ENCODE assay signal across 31 mouse cellular contexts in genomic region chr19:51238181-51238523, GRCm38 (mm10).
"Had no signal": no experiment of that assay in that cellular context is flagged by ENCODE, and none has a peak within 500 bp of the region (broad histone marks: within the 10 kb centered on the region; RNA-seq: fewer than 3 reads in every experiment).

No protein-coding gene starts in this region.

- H3K4me1 ChIP-seq: limb, embryonic 10.5 days; limb, embryonic 12.5 days; limb, embryonic 13.5 days; limb, embryonic 15.5 days; liver, embryonic 12.5 days; liver, embryonic 13.5 days; liver, embryonic 15.5 days; lung, embryonic 15.5 days; megakaryocyte, embryonic 14.5 days; midbrain, embryonic 12.5 days; midbrain, embryonic 15.5 days had no signal

- H3K27me3 ChIP-seq: limb, embryonic 12.5 days; limb, embryonic 13.5 days; limb, embryonic 15.5 days; liver, embryonic 12.5 days; liver, embryonic 13.5 days; liver, embryonic 15.5 days; lung, embryonic 15.5 days; megakaryocyte, embryonic 14.5 days; midbrain, embryonic 12.5 days; midbrain, embryonic 13.5 days; midbrain, embryonic 15.5 days had no signal

- H3K9ac ChIP-seq: limb, embryonic 12.5 days; limb, embryonic 13.5 days; limb, embryonic 15.5 days; liver, embryonic 12.5 days; liver, embryonic 13.5 days; liver, embryonic 14.5 days; liver, embryonic 15.5 days; liver, postnatal 0 days; lung, embryonic 14.5 days; lung, embryonic 15.5 days; midbrain, embryonic 12.5 days; midbrain, embryonic 13.5 days; midbrain, embryonic 15.5 days had no signal

- DNase-seq: left cerebral cortex, postnatal 4 days; liver; liver, embryonic 13.5 days; liver, postnatal 0 days; lung, adult 18-20 months; lung, adult 2 months; lung, embryonic 14.5 days; lung, postnatal 10 days; lung, postnatal 14 days; lung, postnatal 36 days; lung, postnatal 4 days; midbrain, embryonic 14.5 days had no signal

- H3K36me3 ChIP-seq: limb, embryonic 10.5 days; limb, embryonic 12.5 days; limb, embryonic 13.5 days; limb, embryonic 15.5 days; liver, embryonic 12.5 days; liver, embryonic 13.5 days; liver, embryonic 15.5 days; lung, embryonic 15.5 days; midbrain, embryonic 10.5 days; midbrain, embryonic 12.5 days; midbrain, embryonic 13.5 days; midbrain, embryonic 15.5 days had no signal

- H3K4me3 ChIP-seq: limb, embryonic 10.5 days; limb, embryonic 12.5 days; limb, embryonic 13.5 days; limb, embryonic 15.5 days; liver, embryonic 12.5 days; liver, embryonic 13.5 days; liver, embryonic 15.5 days; lung, embryonic 15.5 days; megakaryocyte, embryonic 14.5 days; midbrain, embryonic 10.5 days; midbrain, embryonic 12.5 days; midbrain, embryonic 13.5 days; midbrain, embryonic 15.5 days; myocyte had no signal

- H3K9me3 ChIP-seq: limb, embryonic 10.5 days; limb, embryonic 12.5 days; limb, embryonic 13.5 days; limb, embryonic 15.5 days; liver, embryonic 12.5 days; liver, embryonic 13.5 days; liver, embryonic 15.5 days; lung, embryonic 15.5 days; megakaryocyte, embryonic 14.5 days; midbrain, embryonic 10.5 days; midbrain, embryonic 12.5 days; midbrain, embryonic 13.5 days; midbrain, embryonic 15.5 days had no signal

- H3K4me2 ChIP-seq: limb, embryonic 12.5 days; limb, embryonic 13.5 days; limb, embryonic 15.5 days; liver, embryonic 11.5 days; liver, embryonic 12.5 days; liver, embryonic 13.5 days; liver, embryonic 15.5 days; lung, embryonic 14.5 days; lung, embryonic 15.5 days; midbrain, embryonic 11.5 days; midbrain, embryonic 12.5 days; midbrain, embryonic 13.5 days; midbrain, embryonic 15.5 days had no signal

- ATAC-seq: liver, embryonic 12.5 days; liver, postnatal 0 days; lung, postnatal 0 days; midbrain, embryonic 13.5 days; midbrain, embryonic 15.5 days; midbrain, embryonic 16.5 days had no signal

- H3K27ac ChIP-seq: limb, embryonic 10.5 days; limb, embryonic 12.5 days; limb, embryonic 13.5 days; limb, embryonic 15.5 days; liver, embryonic 12.5 days; liver, embryonic 13.5 days; liver, embryonic 14.5 days; liver, embryonic 15.5 days; lung, embryonic 15.5 days; macrophage; midbrain, embryonic 10.5 days; midbrain, embryonic 12.5 days; midbrain, embryonic 13.5 days; midbrain, embryonic 15.5 days had no signal
